In the genomic region with DNA sequence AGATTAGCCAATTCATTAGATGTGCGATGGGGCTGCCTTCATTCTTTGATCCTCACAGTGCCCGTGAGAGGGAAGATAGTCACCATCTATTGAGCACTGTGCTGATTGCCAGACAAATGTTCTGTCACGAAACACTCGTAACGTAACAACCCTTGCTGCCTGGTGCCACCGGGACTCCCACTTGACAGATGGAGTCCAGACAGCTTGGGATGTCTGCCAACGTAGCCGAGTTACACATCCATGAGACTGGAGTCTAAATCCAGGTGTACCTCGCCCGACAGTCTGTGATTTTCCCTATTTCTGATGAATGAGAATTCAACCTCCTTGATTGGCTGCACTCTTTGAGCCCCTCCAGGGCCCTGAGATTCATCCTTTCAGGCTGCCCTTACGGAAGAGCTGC, we compare ENCODE assay signal across 14 mouse cellular contexts. TPM values are rescaled to one million over a fixed set of nuclear protein-coding genes. Genes with fewer than 3 reads are reported as not detected.
DNase-seq lines count a peak whose midpoint lies in the region; ATAC-seq and TF ChIP-seq lines count a peak whose summit lies in the region.
"Had no signal": no experiment of that assay in that cellular context is flagged by ENCODE, and none has a peak within 500 bp of the region (broad histone marks: within the 10 kb centered on the region; RNA-seq: fewer than 3 reads in every experiment).

No protein-coding gene starts in this region.

- no peaks in the 10 kb centered on the region for H3K27me3 ChIP-seq in heart, embryonic 16.5 days (ENCODE audit: control insufficient read depth, insufficient read depth, low read length)
- H3K27me3 ChIP-seq in heart, embryonic 10.5 days (ENCODE audit: insufficient read depth, poor library complexity, severe bottlenecking) = no peaks in the 10 kb centered on the region
- H3K27me3 ChIP-seq in intestine, embryonic 16.5 days (replicated peaks; ENCODE audit: control insufficient read depth, insufficient read depth, low read length) = no peaks in the 10 kb centered on the region
- no peaks in the 10 kb centered on the region for H3K27me3 ChIP-seq in kidney, embryonic 14.5 days (ENCODE audit: control insufficient read depth, insufficient read depth, low read length)
- H3K27me3 ChIP-seq: CH12.LX; embryonic facial prominence, embryonic 13.5 days; Patski had no signal

- no peak overlapping the region for H3K27ac ChIP-seq in heart, embryonic 16.5 days (ENCODE audit: low read length)
- H3K27ac ChIP-seq in heart, embryonic 10.5 days = no peak overlapping the region
- H3K27ac ChIP-seq in bone marrow macrophage, adult 2 months (ENCODE audit: insufficient read depth, low read depth, low read length) = peak overlapping the region; percentile 93
- H3K27ac ChIP-seq in intestine, embryonic 16.5 days (ENCODE audit: low read length) = no peak overlapping the region
- H3K27ac ChIP-seq in kidney, embryonic 14.5 days (ENCODE audit: low read depth, low read length) = no peak overlapping the region
- H3K27ac ChIP-seq: embryonic facial prominence, embryonic 13.5 days; hindbrain, embryonic 14.5 days; liver, embryonic 14.5 days had no signal

- peaks cover 17% of the 10 kb centered on the region for H3K4me1 ChIP-seq in heart, embryonic 16.5 days (ENCODE audit: control insufficient read depth, insufficient read depth, low read length)
- H3K4me1 ChIP-seq in heart, embryonic 10.5 days = peaks cover 24% of the 10 kb centered on the region
- H3K4me1 ChIP-seq in bone marrow macrophage, adult 2 months (ENCODE audit: control insufficient read depth, insufficient read depth, low read length) = peaks cover 38% of the 10 kb centered on the region
- H3K4me1 ChIP-seq in intestine, embryonic 16.5 days (ENCODE audit: control insufficient read depth, insufficient read depth, low read length) = peaks cover 12% of the 10 kb centered on the region
- H3K4me1 ChIP-seq in kidney, embryonic 14.5 days (ENCODE audit: control insufficient read depth, insufficient read depth, low read length) = peaks cover 3% of the 10 kb centered on the region; the same call in 1 of the 2 replicates

- DNase-seq in heart, embryonic 10.5 days (ENCODE audit: low spot score) = no peak
- DNase-seq in MN1 (ENCODE audit: low spot score) = peak; percentile 28
- peak; percentile 73 to 84 for DNase-seq in cerebellum, postnatal 25 days
- DNase-seq in lung, postnatal 10 days = no peak
- DNase-seq: kidney, adult 8-10 months had no signal

- H3K4me3 ChIP-seq in heart, embryonic 16.5 days (ENCODE audit: low read length) = no peak overlapping the region
- H3K4me3 ChIP-seq in heart, embryonic 10.5 days = no peak overlapping the region
- H3K4me3 ChIP-seq in bone marrow macrophage, adult 2 months (ENCODE audit: insufficient read depth, low read length) = no peak overlapping the region
- H3K4me3 ChIP-seq in intestine, embryonic 16.5 days (ENCODE audit: low read length) = no peak overlapping the region
- H3K4me3 ChIP-seq in kidney, embryonic 14.5 days (ENCODE audit: low read length) = no peak overlapping the region
- H3K4me3 ChIP-seq: embryonic facial prominence, embryonic 13.5 days had no signal

- 0 out of 2 replicates have a peak overlapping the region, but pooled peaks have one; percentile 12 for H3K9ac ChIP-seq in heart, embryonic 16.5 days (ENCODE audit: low read length)
- H3K9ac ChIP-seq in intestine, embryonic 16.5 days (ENCODE audit: low read depth, low read length) = no peak overlapping the region
- no peak overlapping the region for H3K9ac ChIP-seq in kidney, embryonic 14.5 days (ENCODE audit: low read depth, low read length)
- H3K9ac ChIP-seq: embryonic facial prominence, embryonic 13.5 days; hindbrain, embryonic 14.5 days; liver, embryonic 14.5 days had no signal

- no peak for ATAC-seq in heart, embryonic 16.5 days (replicated peaks; ENCODE audit: extremely low read depth, insufficient read depth, low FRiP score)
- ATAC-seq in intestine, embryonic 16.5 days = no peak
- ATAC-seq in kidney, embryonic 14.5 days (ENCODE audit: low FRiP score, low TSS enrichment) = no peak
- ATAC-seq: Patski had no signal

- WGBS in heart, embryonic 16.5 days = 28% methylated on average over 11 of the region's 11 CpGs
- WGBS in heart, embryonic 10.5 days = 54% methylated on average over 11 of the region's 11 CpGs
- WGBS in intestine, embryonic 16.5 days = 41% methylated on average over 11 of the region's 11 CpGs
- 59% methylated on average over 11 of the region's 11 CpGs for WGBS in kidney, embryonic 14.5 days

- H3K36me3 ChIP-seq in heart, embryonic 16.5 days (ENCODE audit: control insufficient read depth, insufficient read depth) = no peaks in the 10 kb centered on the region
- H3K36me3 ChIP-seq in heart, embryonic 10.5 days = no peaks in the 10 kb centered on the region
- H3K36me3 ChIP-seq in intestine, embryonic 16.5 days (ENCODE audit: control insufficient read depth, insufficient read depth, low read length) = no peaks in the 10 kb centered on the region
- no peaks in the 10 kb centered on the region for H3K36me3 ChIP-seq in kidney, embryonic 14.5 days (ENCODE audit: control insufficient read depth, insufficient read depth, low read length)
- H3K36me3 ChIP-seq: embryonic facial prominence, embryonic 13.5 days had no signal

- no peak for TF ChIP-seq CTCF in bone marrow macrophage, adult 2 months (IDR thresholded peaks at IDR 0.05; ENCODE audit: low read depth, low read length)

- no peak for TF ChIP-seq POLR2A in bone marrow macrophage, adult 2 months (IDR thresholded peaks at IDR 0.05; ENCODE audit: borderline replicate concordance, low read depth, low read length)

- H3K9me3 ChIP-seq in heart, embryonic 16.5 days (replicated peaks; ENCODE audit: control insufficient read depth, low read length) = no peaks in the 10 kb centered on the region
- H3K9me3 ChIP-seq in heart, embryonic 10.5 days = no peaks in the 10 kb centered on the region
- H3K9me3 ChIP-seq in intestine, embryonic 16.5 days (ENCODE audit: control insufficient read depth, low read length) = no peaks in the 10 kb centered on the region
- H3K9me3 ChIP-seq in kidney, embryonic 14.5 days (ENCODE audit: control insufficient read depth, low read length) = no peaks in the 10 kb centered on the region
- H3K9me3 ChIP-seq: embryonic facial prominence, embryonic 13.5 days had no signal

- peak overlapping the region; percentile 7; the same call in 1 of the 2 replicates for H3K4me2 ChIP-seq in heart, embryonic 16.5 days (ENCODE audit: low read depth, low read length)
- H3K4me2 ChIP-seq in intestine, embryonic 16.5 days (ENCODE audit: low read depth, low read length) = no peak overlapping the region
- no peak overlapping the region for H3K4me2 ChIP-seq in kidney, embryonic 14.5 days (replicated peaks; ENCODE audit: low read depth, low read length)
- H3K4me2 ChIP-seq: embryonic facial prominence, embryonic 13.5 days; hindbrain, embryonic 14.5 days had no signal

RNA-seq across cellular contexts. Expression of a gene that starts 5.0 kb away (rescaled TPM):
- 16.8 and 19.1 TPM in 2 replicates for polyA plus RNA-seq in heart, embryonic 16.5 days (2015; fragmentation: Nextera tagmentation; extraction: Ambion mirVana)
- polyA plus RNA-seq in heart, embryonic 10.5 days (2016; fragmentation: Nextera tagmentation; extraction: Ambion mirVana) = 13.4 and 14.4 TPM in 2 replicates
- polyA plus RNA-seq in bone marrow macrophage, adult 2 months (2012; ENCODE audit: insufficient read depth, insufficient read length, missing spikeins) = 59.9 and 68.5 TPM in 2 replicates
- polyA plus RNA-seq in intestine, embryonic 16.5 days (2015; fragmentation: Nextera tagmentation; extraction: Ambion mirVana) = 20.1 and 21.9 TPM in 2 replicates
- polyA plus RNA-seq in kidney, embryonic 14.5 days (2014; fragmentation: Nextera tagmentation; extraction: Ambion mirVana) = 21.5 and 23.2 TPM in 2 replicates

RNA-seq across cellular contexts. Expression of a gene that starts 20.2 kb away (rescaled TPM):
- polyA plus RNA-seq in heart, embryonic 16.5 days (2015; fragmentation: Nextera tagmentation; extraction: Ambion mirVana) = 26.8 and 27.3 TPM in 2 replicates
- polyA plus RNA-seq in heart, embryonic 10.5 days (2016; fragmentation: Nextera tagmentation; extraction: Ambion mirVana) = 35.5 and 47.1 TPM in 2 replicates
- 26.6 and 26.9 TPM in 2 replicates for polyA plus RNA-seq in bone marrow macrophage, adult 2 months (2012; ENCODE audit: insufficient read depth, insufficient read length, missing spikeins)
- polyA plus RNA-seq in intestine, embryonic 16.5 days (2015; fragmentation: Nextera tagmentation; extraction: Ambion mirVana) = 21.6 and 22.4 TPM in 2 replicates
- polyA plus RNA-seq in kidney, embryonic 14.5 days (2014; fragmentation: Nextera tagmentation; extraction: Ambion mirVana) = 59.1 and 105 TPM in 2 replicates

RNA-seq across cellular contexts. Expression of a gene that starts 36.9 kb away (rescaled TPM):
- polyA plus RNA-seq in heart, embryonic 16.5 days (2015; fragmentation: Nextera tagmentation; extraction: Ambion mirVana) = 0.37 and 1.5 TPM in 2 replicates
- not detected in 2 replicates for polyA plus RNA-seq in heart, embryonic 10.5 days (2016; fragmentation: Nextera tagmentation; extraction: Ambion mirVana)
- polyA plus RNA-seq in bone marrow macrophage, adult 2 months (2012; ENCODE audit: insufficient read depth, insufficient read length, missing spikeins) = not detected in 2 replicates
- 0.57 TPM in 1 of 2 replicates, not detected in the other for polyA plus RNA-seq in intestine, embryonic 16.5 days (2015; fragmentation: Nextera tagmentation; extraction: Ambion mirVana)
- polyA plus RNA-seq in kidney, embryonic 14.5 days (2014; fragmentation: Nextera tagmentation; extraction: Ambion mirVana) = 1.3 and 1.7 TPM in 2 replicates
- polyA plus RNA-seq: embryonic facial prominence, embryonic 13.5 days; liver, embryonic 14.5 days had no signal

RNA-seq across cellular contexts. Expression of a gene that starts 58.3 kb away (rescaled TPM):
- 14.6 and 14.9 TPM in 2 replicates for polyA plus RNA-seq in heart, embryonic 16.5 days (2015; fragmentation: Nextera tagmentation; extraction: Ambion mirVana)
- polyA plus RNA-seq in heart, embryonic 10.5 days (2016; fragmentation: Nextera tagmentation; extraction: Ambion mirVana) = 13.6 and 14.3 TPM in 2 replicates
- polyA plus RNA-seq in bone marrow macrophage, adult 2 months (2012; ENCODE audit: insufficient read depth, insufficient read length, missing spikeins) = 4.3 and 6.8 TPM in 2 replicates
- polyA plus RNA-seq in intestine, embryonic 16.5 days (2015; fragmentation: Nextera tagmentation; extraction: Ambion mirVana) = 10.4 and 10.9 TPM in 2 replicates
- polyA plus RNA-seq in kidney, embryonic 14.5 days (2014; fragmentation: Nextera tagmentation; extraction: Ambion mirVana) = 12.0 and 13.1 TPM in 2 replicates

Comparison
In these comparisons a context has a peak if more than half of its experiments do, and no peak if none do; other contexts are left out.
1. DNase-seq: peak in MN1 (single experiment) and cerebellum, postnatal 25 days (2 of 2); none in heart, embryonic 10.5 days (single experiment) and lung, postnatal 10 days (single experiment).